Mouse (Mus musculus) urinary bladder, adult 18-20 months (tissue): ENCODE data around the gene Wasl.
A peak's percentile ranks its signal among the peaks of the same experiment; 100 is the strongest.

Experiments used
- DNase-seq, 2 experiments: peaks; one replicate each; pipeline ENCODE4 v3.0.0; 2022; ENCODE audit warnings: low spot score in 2 of 2, mixed read lengths in 2 of 2

Wasl gene

DNA sequence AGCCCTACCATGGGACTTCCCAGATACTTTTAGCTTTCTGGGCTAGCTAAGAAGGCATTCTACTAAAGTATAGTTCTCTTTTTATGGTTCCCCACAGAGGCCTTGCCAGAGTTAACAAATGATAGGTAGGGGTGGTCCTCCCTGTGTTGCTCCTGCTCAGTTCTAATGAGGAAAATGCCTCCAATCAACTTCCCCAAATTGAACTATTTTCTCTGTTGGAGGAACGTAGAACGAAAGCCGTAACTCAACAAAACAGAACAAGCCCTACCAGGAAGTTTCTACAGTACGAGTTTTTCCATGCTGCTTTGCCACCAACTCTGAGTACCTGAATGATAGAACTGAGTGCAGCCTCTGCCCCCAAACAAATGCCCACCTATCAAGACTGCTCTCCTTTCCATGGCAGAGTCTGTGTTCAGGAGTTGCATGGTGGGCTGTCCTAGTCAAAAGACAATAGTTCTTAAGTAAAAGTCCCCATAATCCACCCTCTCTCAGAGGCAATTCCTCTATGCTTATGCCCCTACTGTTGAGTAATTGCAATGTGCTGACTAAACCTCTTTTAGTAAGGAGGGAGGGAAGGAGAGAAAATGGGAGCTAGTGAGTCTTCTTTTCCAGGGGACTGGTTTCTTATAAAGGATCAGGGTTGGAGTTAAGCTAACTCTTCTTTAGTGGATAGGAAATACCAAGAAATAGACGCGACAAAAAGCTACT is 19.3 kb downstream of the Wasl start:
- DNase-seq, result no peak

DNA sequence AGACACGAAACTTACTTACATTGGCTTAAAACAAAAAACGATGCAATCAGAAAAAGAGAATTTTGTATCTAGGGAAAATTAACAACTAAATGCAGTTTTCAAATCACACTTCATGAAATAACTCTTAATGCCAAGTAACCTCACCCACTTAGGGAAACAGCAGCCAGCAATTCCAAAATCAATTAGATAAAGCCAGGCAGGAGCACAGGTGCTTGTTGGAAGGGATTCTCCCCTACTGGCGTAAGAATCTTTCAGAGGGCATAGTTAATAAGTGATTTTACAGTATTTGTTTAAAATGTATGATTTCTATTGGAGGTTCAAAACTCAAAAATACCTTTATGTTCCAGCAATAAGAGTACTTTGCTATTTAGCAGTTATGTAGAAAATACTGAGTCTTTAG is 21.8 kb downstream of the Wasl start:
- DNase-seq, result no peak

DNA sequence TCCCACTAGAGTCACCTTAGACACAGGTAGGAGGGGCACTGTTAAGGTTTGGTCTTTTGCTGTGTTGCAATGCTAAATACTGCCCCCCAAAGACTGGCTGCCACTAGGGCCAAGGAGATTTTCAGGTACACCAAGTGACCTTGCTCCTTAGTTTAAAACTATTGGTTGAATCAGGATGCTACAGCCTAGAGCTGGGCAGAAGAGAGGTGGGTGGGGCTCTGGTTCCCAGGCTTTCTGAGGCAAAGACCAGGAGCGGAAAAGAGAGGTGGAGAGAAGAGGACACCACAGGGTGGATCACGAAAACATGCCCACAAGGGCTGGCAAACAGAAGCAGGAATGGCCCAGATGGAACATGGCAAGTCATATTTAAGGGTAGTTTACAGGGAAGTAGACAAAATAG is 22.6 kb downstream of the Wasl start:
- no peak for DNase-seq

- no peak for DNase-seq
Observed at GRCm38 (mm10) chr6:24641286-24641685, 23.5 kb downstream of the Wasl start.

DNA sequence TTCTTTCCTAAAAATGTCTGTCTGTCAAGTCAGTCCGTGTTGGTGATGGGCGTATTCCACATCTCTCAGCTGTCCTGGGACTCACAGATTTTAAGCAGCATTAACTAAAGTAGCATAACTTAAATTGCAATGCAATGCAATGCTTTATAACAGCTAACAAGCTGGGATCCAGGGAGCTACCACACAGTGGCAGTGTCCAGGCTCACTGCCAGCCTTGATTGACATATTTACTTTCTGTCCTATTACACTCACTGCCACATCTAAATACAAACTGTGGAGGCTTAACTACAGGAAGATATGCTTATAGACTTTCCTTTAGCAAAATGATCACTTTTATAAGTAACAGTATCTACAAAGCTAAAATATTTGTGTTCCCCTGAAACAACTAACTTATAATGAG is 29.0 kb downstream of the Wasl start:
- DNase-seq, result no peak

DNA sequence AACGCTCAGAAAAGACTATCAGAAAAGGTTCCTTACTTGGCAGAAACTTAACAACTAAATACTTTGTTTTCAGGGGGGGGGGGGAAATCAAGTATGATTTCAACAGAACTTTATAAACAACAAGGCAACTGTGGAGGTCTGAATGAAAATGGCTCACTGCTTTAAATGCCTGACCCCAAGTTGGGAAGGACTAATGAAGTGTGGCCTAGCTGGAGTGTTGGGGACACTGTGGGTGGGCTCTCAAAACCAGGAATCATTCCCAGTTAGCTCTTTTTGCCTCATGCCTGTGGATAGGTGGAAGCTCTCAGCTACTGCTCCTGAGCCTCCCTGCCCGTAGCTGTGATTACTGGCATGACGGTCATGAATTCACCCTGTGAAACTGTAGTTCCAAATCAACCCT is 30.7 kb downstream of the Wasl start:
- DNase-seq, result no peak

DNA sequence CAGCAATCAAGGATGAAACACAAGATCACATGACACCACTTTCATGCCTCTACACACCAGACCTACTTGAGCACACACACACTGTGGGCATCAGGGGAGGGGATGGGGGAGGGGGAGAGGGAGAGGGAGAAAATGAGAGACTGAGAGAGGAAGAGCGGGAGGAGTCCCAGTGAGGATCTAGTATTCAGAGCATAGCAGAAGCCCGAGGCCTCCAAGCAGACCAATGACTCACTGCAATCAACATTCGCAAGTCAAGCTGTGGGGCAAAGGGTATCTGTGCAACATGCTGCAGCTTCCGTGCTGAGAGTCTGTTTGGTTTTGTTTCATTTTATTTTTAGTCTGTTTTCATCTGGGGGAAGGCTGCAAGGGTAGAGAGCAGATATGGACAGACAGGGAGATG is 32.7 kb downstream of the Wasl start:
- DNase-seq, result peak in 1 of 2 experiments; percentile 30

DNA sequence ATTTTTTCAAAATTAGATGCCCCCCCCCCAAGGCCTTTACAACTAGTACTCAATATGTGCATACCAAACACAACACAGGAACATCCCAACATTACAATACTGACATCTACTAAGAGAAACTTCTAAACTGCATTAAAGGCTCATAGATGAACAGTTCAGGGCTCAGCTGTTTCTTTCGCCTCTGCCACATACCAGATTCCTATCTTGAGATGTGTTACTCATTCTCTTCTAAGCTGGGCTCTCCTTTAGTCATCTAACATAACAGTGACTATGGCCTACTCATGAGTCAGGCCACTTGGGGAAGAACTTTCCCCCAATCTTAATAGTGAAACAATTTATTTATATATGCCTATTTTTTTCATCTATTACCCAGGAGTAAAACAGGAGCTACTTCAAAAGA is 36.3 kb downstream of the Wasl start:
- no peak for DNase-seq

DNA sequence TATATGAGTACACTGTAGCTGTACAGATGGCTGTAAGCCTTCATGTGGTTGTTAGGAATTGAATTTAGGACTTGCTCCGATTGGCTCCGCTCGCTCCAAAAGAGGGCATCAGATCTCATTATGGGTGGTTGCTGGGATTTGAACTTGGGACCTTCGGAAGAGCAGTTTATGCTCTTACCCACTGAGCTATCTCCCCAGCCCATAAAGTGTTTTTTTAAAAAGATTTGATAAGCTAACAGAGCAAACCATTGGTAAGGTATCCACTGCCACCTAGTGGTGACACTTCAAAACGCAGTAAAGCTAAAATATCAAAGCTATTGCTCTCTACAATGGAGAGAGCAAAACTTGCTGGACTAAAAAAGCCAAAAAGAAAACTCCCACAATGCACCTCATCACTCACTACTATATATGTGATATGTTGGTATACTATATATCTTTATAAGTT is 37.2 kb downstream of the Wasl start:
- no peak for DNase-seq

- no peak for DNase-seq
Observed at GRCm38 (mm10) chr6:24622098-24622497, 42.7 kb downstream of the Wasl start.

DNA sequence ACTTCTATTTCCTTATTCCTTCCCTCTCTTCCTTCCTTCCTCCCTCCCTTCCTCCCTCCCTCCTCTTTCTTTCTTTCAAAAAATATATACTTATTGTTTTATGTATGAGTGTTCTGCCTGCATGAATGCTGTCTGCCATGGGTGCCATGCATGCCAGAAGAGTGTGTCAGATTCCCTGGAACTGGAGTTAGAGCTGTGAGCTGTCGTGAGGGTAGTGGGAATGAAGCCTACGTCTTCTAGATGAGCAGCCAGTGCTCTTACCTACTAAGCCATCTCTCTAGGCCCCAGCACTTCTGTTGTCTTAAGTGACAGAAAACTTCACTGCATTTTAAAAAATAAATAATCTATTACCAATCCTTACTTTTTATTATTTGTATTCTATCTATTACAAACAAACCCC is 43.9 kb downstream of the Wasl start:
- no peak for DNase-seq

DNA sequence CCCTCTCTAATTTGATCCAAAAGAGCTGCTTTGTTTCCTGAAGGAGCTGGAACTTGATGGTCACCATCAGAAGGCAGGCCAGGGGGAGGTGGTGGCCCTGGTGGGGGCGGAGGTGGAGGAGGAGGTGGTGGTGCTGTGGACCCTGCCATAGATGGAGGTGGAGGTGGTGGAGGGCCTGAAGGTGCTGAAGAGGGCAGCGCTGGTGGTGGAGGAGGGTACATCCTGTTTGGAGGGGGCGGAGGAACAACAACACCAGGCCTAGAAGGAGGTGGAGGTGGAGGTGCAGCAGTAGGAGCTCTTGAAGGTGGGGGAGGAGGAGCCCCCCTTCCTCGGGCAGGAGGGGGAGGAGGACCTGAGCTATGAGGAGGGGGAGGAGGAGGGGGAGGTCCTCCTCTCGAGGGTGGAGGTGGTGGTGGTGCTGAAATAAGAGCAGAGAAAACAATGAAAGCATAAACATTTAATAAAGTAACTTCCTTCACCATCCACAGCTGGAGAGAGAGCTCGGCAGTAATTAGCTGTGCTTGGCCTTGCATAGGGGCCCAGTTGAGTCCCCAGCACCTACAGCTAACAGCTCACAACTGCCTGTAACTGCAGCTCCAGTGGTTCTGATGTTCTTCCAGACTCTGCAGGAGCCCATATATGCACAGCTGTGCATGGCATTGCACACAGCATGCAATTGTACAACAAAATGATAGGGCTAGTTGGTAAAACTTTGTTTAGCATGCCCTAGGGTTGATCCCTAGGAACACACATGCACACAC is 45.3 kb downstream of the Wasl start:
- DNase-seq, result no peak

DNA sequence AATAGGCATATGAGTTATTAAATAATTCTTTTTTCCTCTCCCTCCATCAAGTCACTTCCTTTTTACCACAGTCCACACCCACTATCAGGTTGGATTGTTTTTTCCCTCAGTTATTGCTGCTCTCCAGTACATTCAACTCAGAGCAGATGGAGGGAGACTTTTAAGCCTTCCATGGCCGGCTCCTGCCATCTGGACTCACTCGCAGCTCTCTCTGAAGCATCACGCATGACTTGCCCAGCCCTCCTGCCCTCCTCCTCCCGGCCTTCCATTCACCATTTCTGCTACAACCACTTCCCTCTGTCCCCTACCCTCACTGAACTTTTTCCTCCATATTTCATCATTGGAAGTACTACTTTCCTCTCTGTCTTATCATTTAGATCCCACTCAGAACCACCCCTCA is 48.1 kb downstream of the Wasl start:
- no peak for DNase-seq

DNA sequence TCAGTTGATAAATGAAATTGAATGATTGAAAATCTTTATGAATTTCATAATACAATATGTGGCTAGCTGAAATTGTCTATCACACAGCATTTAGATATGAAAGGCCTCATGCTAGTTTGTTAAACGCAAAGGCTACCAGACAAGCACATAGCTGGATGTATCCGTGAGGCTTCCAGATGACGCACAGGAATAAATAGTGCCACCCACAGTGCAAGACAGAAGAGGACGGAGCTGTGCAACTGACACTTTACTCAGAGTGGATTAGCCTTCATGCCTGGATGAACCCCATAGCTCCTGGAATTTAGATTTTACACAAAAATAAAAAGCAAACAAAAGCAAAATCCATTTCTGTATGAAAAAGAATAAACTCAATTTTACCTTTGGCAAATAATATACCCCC is 50.9 kb downstream of the Wasl start:
- DNase-seq, result no peak

GRCm38 (mm10) chr6:24613346-24613745 is 51.5 kb downstream of the Wasl start:
- DNase-seq, result no peak

DNA sequence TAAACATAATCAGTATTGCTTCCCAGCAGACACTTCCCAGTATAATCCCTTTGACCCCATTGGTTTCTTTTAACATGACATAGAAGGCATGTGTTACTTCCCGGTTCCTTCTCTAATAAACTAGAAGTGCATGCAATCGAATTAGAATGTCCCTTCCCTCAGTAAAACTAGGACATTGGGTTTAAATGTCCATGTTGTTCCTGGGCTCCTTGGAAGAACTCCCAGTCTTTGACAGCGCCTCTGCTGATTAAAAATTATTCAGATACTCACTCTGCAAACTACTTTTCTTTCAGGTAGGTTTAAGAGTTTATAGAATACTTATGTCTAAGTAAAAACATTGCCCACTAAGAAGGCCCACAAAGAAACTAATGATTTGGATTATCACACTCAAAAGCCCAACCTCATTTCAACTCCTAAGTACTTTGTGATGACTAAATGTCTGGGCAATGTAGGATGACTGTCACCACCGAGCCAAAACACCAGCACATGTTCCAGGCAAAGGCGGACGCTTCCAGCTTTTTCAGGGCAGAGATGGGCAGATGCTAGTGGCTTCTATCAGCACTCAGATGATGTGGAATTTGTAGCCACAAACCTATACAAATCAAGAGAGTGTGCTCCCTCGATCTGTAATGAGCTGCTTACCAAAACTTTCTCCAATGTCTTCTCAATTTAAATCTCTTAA is 52.6 kb downstream of the Wasl start:
- no peak for DNase-seq

DNA sequence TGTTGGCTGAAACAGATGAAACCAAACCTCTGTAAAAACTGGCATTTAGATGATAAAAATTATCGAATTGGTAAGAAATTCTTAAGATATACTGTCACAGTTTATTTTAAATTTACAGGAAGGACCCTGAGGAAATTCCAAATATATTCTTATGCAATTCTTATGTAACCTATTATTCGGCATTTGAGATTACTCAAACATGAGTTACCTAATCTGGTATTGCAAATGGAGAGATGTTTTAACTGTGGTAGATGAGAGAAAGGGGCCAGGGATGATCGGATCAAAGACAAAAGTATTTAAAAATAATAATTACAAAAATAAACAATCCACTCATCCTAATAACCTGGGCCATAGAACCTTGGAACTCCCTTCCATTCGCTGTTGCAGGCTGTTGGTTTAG is 54.5 kb downstream of the Wasl start:
- no peak for DNase-seq

- no peak for DNase-seq
Observed at GRCm38 (mm10) chr6:24609531-24609930, 55.3 kb downstream of the Wasl start.

DNA sequence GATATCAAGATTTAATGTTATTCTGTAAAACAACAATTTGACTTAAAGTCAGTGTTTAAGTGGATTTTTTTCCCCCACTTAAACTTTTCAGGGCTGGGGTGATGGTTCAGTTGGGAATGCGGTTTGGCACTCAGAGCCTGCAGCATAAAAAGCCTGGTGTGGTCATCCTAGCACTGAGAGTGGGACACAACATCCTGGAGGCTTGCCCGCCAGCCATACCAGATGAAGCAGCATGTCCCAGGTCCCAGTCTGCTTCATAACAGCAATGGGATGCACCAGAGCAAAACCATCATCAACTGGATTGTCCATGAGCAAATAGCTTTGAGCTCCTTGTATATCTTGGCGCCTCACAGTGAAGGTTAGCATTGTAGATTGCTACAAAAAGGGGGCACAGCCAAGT is 56.1 kb downstream of the Wasl start:
- no peak for DNase-seq

GRCm38 (mm10) chr6:24608129-24608528 is 56.7 kb downstream of the Wasl start:
- DNase-seq, result no peak

GRCm38 (mm10) chr6:24607531-24607930 is 57.3 kb downstream of the Wasl start:
- no peak for DNase-seq

- no peak for DNase-seq
Observed at GRCm38 (mm10) chr6:24606512-24606911, 58.3 kb downstream of the Wasl start.

- DNase-seq, result no peak
Observed at GRCm38 (mm10) chr6:24605631-24606030, 59.2 kb downstream of the Wasl start.
